Mouse (Mus musculus): ENCODE data around the gene 1810010D01Rik. TPM values are rescaled to one million over a fixed set of nuclear protein-coding genes. Genes with fewer than 3 reads are reported as not detected.

The 1810010D01Rik gene
- polyA plus RNA-seq, 1 experiment from 2014 or later = 0.44 TPM

DNA sequence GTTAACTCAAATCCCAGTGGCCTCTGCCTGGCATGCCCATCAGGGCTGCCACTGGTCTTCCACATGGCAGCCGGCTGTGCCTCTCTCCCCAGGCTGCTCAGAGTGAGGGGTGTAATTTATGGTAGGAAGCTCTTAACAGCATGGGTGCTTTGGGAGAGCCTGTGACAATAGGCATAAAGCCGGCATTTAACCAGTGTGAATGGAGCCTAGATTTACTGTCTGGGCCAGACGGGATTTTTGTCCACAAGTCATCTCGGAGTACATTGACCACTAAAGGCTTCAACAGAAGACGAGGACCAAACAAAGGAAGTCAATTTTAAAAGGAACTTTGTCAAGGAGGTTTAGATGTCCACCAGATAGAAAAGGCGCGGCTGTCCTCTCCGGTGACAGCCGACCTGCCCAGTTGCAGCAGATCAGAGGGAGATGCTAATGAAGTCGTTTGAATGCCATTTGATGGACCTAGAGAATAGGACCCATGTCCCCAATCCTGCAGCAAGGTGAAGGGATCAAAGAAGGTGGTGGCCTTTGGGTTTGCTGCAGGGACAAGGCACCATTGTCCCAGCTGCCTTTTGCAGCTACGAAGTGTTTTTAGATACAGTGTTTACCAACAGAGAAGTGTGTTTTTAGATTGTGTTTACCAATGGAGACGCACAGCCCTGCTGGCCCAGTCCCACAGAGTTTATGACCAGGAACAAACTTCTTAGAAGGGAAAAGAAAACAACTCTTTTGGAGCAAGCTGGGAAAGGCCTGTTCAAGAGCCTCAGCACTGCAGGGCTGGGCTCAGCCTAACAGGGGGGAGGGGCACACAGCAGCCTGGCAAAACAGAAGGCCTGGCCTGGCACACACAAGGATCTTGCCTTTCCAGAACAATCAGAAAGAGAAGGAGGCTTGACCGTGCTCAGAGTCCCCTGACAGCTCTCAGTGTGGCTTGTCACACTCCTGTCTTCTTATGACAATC, 48.4 kb downstream of the 1810010D01Rik start:
- 53% methylated on average over 13 of the region's 13 CpGs for WGBS
- peak; percentile 78; the same call in 1 of the 2 replicates for ATAC-seq (ENCODE audit: insufficient number of reproducible peaks, insufficient read depth, low FRiP score, low TSS enrichment, low read depth)

More for the DNA sequence above, 48.4 kb downstream of the 1810010D01Rik start:
- H3K27ac ChIP-seq = peak overlapping the region; percentile 51; the same call in 1 of the 2 replicates
- H3K4me2 ChIP-seq = no peak overlapping the region
- no peaks in the 10 kb centered on the region; the same call in 1 of the 2 replicates for H3K27me3 ChIP-seq
- no peaks in the 10 kb centered on the region for H3K9me3 ChIP-seq
- H3K4me1 ChIP-seq = peaks cover 25% of the 10 kb centered on the region
- H3K4me3 ChIP-seq = no peak overlapping the region
- H3K36me3 ChIP-seq = no peaks in the 10 kb centered on the region
- H3K9ac ChIP-seq = peak overlapping the region; percentile 1; the same call in 1 of the 2 replicates

Other genes with a start within 250 kb of the 1810010D01Rik start
- gene Tpcn2, start 75.9 kb upstream of the 1810010D01Rik start, polyA plus RNA-seq (2015; fragmentation: Nextera tagmentation; extraction: Ambion mirVana) = 13.6 and 14.7 TPM in 2 replicates
- 1.5 and 3.4 TPM in 2 replicates for gene Mrgprf, start 92.7 kb upstream of the 1810010D01Rik start, polyA plus RNA-seq (2015; fragmentation: Nextera tagmentation; extraction: Ambion mirVana)
- not detected in 2 replicates for gene Mrgprd, start 106.7 kb upstream of the 1810010D01Rik start, polyA plus RNA-seq (2015; fragmentation: Nextera tagmentation; extraction: Ambion mirVana)